Mouse (Mus musculus): ENCODE results near the gene Ngb. TPM values are rescaled to one million over a fixed set of nuclear protein-coding genes. Genes with fewer than 3 reads are reported as not detected.

Gene Ngb
- polyA plus RNA-seq, 1 experiment: 1.6 TPM

DNA sequence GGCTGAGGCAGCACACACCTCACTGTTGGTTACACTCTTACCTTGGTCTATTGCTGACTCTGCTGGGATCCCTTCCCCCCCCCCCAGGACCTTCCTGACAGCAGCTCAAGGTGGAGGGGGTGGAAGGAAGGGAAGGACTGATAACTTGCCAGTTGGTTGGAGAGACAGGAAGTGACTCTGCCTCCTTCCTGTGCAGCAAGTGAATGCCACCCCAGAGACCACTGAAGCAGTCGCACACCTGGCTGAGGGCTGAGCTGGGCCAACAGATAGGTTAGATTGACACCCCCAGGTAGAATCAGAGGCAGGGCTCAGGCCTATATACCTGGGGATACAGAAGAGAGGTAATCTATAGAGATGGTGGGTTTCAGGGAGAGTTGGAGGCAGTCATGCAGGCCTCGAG, 10.4 kb downstream of the Ngb start:
- no peak for DNase-seq (ENCODE audit: low read depth)

DNA sequence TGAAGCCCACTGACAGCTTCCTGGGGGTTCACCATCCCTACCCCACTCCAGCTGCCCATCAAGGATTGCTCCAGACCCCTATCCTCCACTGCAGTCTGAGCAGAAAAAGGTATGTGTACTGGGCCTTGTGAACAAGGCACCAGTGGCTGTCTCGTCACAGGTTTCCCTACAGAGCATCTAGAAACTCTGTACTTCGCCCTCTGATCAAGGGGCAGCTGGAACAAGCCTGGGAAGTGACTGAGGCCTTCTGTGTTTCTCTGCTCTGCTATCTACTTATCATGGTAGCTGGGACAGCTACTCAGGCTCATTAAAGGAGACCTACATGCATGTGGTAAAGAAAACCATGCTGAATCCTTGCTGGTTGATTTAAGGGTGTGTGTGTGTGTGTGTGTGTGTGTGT, 12.6 kb downstream of the Ngb start:
- DNase-seq (ENCODE audit: low read depth): no peak

DNA sequence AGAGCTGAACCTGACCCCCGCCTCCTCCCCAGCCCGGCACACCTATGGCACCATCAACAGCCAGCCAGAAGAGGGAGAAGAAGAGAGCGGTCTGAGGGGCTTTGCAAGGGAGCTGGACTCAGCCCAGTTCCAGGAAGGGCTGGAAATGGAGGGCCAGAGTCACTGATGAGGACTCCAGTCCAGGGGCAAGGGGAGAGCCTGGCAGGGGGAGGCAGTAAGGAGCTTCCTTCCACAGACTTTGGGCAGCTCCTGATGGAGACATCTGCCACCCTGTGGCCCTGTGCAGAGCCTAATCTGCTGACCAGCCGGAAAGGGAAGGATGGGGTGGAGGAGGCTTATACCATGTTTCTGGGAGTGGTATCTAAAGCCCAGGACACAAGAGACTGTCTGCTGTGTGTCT, 13.1 kb downstream of the Ngb start:
- DNase-seq (ENCODE audit: low read depth): no peak

DNA sequence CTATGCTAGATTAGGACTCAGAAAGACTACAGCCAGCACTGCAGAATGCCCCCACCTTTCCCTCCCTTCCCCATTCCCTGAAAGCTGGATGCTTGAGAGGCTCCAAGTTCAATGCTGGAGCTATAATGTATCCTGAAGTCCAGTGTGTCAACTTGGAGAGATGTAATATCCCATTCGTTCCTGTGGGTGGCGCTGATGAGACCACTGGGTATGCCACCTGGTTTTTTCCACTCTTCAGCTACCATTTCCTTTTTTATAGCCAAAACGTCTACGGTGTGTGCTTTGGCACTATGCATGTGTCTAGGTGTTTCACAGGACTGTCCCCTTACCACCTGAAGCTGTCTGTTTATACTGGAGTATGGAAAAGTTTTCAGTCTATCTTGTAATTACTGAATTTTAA, 14.0 kb downstream of the Ngb start:
- DNase-seq (ENCODE audit: low read depth): no peak

DNA sequence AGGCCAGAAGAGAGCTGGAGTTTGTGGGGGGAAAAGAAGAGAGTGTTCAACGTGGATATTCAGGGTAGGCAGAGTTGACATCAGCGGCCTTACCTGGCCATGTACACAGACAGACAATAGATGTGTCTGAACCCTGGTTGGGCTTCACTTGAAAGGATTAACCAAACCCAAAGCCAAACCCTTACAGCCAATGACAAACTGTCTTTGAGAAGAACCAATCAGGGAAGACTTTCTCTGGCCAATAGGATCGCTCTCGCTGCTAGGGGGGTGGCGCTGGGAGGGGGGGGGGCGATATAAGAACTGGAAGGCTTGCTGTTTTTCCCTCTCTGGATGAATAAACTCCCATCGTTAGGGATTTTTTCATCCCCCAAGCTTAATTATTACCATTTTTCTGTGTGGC, 15.1 kb downstream of the Ngb start:
- DNase-seq (ENCODE audit: low read depth): no peak

DNA sequence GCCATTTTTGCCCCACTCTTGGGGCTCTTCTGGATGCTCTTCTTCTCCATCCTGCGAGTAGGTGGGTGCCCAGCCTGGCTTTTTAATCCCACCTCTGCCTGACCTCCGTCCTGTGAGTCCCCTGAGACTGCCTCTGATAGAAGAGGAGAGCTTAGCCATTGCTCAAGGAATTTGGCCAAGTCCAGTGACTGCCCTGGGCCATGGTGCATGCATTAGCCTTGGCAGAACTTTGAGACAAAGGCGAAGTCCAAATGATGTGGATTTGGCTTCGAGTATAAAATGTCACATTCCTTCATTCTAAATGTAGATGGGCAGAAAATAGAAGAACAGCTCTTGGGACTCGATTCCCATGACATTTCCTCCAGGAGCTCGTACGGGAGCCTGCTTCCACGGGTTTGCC, 19.5 kb downstream of the Ngb start:
- DNase-seq (ENCODE audit: low read depth): no peak

DNA sequence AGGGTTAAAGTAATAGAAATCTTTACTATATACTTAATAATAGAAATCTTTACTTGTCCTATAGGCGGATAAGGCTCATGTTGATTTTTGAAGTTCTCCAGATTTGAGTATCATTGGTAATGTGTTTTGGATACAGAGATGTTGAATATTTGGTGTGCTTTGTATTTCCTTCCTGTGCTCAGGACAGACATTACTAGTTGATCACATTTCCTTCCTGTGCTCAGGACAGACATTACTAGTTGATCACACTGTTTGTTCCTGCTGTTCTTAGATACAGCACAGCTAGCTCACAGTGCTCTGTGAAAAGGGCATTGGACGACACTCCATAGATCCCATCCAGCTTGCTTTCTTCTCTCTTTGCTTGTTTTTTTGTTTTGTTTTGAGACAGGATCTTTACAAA, 25.7 kb downstream of the Ngb start:
- DNase-seq (ENCODE audit: low read depth): no peak

DNA sequence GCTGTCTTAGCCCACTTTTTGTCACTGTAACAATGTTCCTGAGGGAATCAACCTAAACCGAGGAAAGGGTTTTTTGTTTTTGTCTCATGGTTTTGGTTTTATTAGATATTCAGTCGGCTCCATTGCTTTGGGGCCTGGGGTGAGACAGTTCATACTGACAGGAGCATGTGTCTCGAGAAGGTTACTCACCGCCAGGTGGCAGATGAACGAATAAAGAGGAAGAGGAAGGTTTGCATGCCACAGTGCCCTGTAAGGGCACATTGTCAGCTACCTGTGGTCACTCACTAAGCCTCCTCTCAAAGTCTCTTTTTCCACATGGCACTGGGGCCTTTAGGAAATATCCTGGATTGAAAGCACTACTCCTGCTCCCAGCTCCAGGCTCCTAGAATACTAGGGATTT, 31.8 kb downstream of the Ngb start:
- no peak for DNase-seq (ENCODE audit: low read depth)

DNA sequence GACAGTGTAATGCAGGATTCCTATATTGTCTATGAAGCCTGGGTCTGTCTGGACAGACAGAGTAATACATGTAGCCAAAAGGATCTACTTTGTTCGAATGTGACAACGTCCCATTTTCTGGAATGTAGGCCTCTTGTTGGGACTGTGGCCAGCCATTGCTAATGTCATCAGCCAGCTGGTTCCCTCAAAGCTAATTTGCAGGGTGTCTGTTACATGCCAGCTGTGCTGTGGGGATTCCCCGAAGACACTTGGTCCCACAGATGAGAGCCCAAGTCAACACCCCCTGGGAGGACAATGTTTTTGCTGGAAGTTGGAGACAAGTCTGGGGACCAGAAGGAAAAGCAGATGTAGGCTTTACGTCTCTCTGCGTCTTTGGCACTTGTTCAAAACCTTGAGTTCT, 35.9 kb downstream of the Ngb start:
- DNase-seq (ENCODE audit: low read depth): no peak

DNA sequence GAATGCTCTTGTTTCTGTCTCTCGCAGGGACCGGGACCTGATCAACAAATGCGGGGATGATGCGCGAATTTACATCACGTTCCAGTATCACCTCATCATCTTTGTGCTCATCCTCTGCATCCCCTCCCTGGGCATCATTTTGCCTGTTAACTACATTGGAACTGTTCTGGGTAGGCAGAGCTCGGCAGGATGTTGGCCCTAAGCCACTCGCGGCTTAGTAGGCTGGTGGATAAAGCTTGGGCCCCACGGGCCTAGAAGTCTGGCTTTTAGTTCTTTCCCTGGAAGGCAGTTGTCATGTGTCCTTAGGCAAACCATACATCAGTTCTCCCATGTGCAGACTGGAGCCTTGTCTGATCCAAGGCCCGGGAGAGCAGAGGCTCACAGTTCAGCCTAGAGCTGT, 36.9 kb downstream of the Ngb start:
- no peak for DNase-seq (ENCODE audit: low read depth)

DNA sequence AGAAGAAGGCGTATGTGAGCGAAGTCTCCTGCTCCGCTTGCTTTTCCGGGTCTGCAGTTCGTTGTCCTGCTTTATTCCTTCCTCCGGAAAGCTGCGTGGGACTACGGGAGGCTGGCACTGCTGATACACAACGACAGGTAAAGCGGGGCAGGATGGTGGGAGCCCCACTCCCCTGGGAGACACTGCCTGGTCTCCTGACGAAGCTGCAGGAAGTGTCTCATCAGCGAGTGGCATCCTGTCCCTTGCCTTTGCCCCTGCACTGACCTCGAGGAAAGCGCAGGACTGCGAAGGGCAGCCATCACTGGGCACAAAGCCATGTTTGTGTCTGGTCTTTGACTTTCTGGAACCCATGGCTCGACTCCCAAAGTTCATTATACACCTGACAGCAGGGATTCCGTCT, 45.3 kb downstream of the Ngb start:
- no peak for DNase-seq (ENCODE audit: low read depth)

DNA sequence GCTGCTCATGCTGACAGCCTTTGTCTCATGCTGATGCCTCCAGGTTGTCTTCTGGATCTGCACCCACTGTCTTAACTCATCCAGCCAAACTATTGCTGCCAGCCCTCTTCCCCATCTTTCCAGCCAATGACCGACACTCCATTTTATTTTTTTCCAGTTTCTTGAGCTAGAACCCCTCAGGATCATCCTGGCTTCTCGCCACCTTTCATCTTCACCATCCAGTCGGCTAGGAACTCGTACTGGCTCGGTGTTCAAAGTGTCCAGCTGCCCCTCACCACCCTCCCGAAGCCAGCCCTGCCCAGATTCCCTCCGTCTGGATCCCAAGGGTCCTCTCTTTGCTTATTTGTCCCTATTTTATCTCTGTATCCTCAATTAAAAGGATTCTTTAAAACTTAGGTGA, 47.5 kb downstream of the Ngb start:
- DNase-seq (ENCODE audit: low read depth): no peak

DNA sequence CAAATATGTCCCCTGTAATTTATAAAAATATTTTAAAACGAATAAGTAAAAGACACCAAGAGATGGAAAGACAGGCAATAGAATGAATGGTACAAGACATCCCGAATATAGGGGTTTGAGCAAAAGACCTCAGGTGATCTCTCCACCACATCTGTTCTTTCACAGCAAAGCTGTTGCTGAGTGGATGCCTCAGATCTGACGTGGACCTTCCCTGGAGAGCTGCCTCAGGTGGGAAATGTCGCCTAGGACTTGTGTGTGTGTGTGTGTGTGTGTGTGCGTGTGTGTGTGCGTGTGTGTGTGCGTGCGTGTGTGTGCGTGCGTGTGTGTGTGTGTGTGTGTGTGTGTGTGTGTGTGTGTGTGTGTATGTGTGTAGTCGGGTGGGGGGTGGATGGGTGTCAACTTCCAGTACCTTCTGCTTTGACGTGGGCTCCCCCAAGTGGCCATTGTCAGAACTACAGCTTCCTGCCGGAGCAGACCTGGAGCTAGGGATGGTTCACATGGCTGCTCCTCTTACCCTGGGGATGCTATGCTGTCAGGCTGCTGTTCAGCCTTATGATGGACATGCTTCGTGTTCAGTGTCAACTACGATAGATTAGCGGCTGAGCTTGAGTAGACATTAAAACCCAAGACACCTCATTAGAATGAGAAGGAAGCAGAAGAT, 49.5 kb downstream of the Ngb start:
- no peak for DNase-seq (ENCODE audit: low read depth)

DNA sequence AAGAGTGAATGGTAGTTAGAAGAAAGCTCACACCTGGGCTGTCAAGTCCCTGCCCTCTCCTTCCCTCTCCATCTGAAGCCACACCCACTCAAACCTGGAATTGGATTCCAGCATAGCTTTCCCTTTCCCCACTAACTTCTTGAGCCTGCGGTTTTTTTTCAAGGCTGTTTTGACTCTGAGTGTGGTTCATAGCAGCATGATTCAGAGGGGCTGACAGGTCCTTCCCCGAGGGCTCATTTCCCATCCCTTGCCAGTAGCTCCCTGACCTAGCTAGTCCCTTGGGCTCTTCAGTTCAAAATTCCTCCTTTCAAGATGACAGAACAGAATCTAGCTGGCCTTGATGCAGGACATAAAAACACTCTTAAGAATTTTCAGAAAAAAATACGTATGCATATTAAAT, 54.8 kb downstream of the Ngb start:
- no peak for DNase-seq (ENCODE audit: low read depth)

Other genes starting within 250 kb of the Ngb start
- 24.4 and 42.0 TPM in 2 replicates for gene Irf2bpl, start 217.7 kb downstream of the Ngb start, polyA plus RNA-seq (2012; rRNA removed)
- gene Cipc, start 155.5 kb downstream of the Ngb start, polyA plus RNA-seq (2012; rRNA removed): 41.0 and 44.5 TPM in 2 replicates
- gene Zdhhc22, start 112.1 kb downstream of the Ngb start, polyA plus RNA-seq (2012; rRNA removed): not detected in 2 replicates
- 0.10 and 0.11 TPM in 2 replicates for gene Tmem63c, start 81.2 kb downstream of the Ngb start, polyA plus RNA-seq (2012; rRNA removed)
- 476 and 749 TPM in 2 replicates for gene Gstz1, start 44.6 kb upstream of the Ngb start, polyA plus RNA-seq (2012; rRNA removed)
- gene Pomt2, start 45.4 kb upstream of the Ngb start, polyA plus RNA-seq (2012; rRNA removed): 12.6 and 16.3 TPM in 2 replicates
- gene Samd15, start 97.2 kb upstream of the Ngb start, polyA plus RNA-seq (2012; rRNA removed): 0.69 and 0.71 TPM in 2 replicates
- 6.7 and 7.6 TPM in 2 replicates for gene Tmed8, start 97.9 kb upstream of the Ngb start, polyA plus RNA-seq (2012; rRNA removed)
- 0.35 and 0.72 TPM in 2 replicates for gene Noxred1, start 136.2 kb upstream of the Ngb start, polyA plus RNA-seq (2012; rRNA removed)
- 28.9 and 36.7 TPM in 2 replicates for gene Vipas39, start 163.7 kb upstream of the Ngb start, polyA plus RNA-seq (2012; rRNA removed)
- 49.4 and 62.6 TPM in 2 replicates for gene Ahsa1, start 163.9 kb upstream of the Ngb start, polyA plus RNA-seq (2012; rRNA removed)
- gene Ism2, start 197.2 kb upstream of the Ngb start, polyA plus RNA-seq (2012; rRNA removed): 6.0 and 8.6 TPM in 2 replicates

All from gonadal fat pad, adult 2 months (tissue).